24 mouse cellular contexts compared by ENCODE assay signal in genomic region chr5:105588683-105589082, GRCm38 (mm10).
DNase-seq lines count a peak whose midpoint lies in the region; ATAC-seq and TF ChIP-seq lines count a peak whose summit lies in the region.
"Had no signal": no experiment of that assay in that cellular context is flagged by ENCODE, and none has a peak within 500 bp of the region (broad histone marks: within the 10 kb centered on the region; RNA-seq: fewer than 3 reads in every experiment).

No protein-coding gene starts in this region.

- TF ChIP-seq EP300 in stomach, postnatal 0 days (optimal IDR thresholded peaks at IDR 0.05): no peak

- H3K4me2 ChIP-seq in heart, embryonic 11.5 days: no peak overlapping the region
- H3K4me2 ChIP-seq in intestine, embryonic 14.5 days (ENCODE audit: low read length): no peak overlapping the region
- no peak overlapping the region for H3K4me2 ChIP-seq in intestine, postnatal 0 days (replicated peaks; ENCODE audit: low read depth)
- H3K4me2 ChIP-seq in stomach, embryonic 14.5 days (replicated peaks; ENCODE audit: low read depth, low read length): no peak overlapping the region
- H3K4me2 ChIP-seq in stomach, postnatal 0 days (replicated peaks; ENCODE audit: low read depth): no peak overlapping the region
- no peak overlapping the region for H3K4me2 ChIP-seq in intestine, embryonic 16.5 days (ENCODE audit: low read depth, low read length)
- H3K4me2 ChIP-seq: embryonic facial prominence, embryonic 13.5 days; embryonic facial prominence, embryonic 15.5 days; forebrain, embryonic 12.5 days had no signal

- peaks cover 35% of the 10 kb centered on the region for H3K4me1 ChIP-seq in heart, embryonic 10.5 days
- peaks cover 19% of the 10 kb centered on the region for H3K4me1 ChIP-seq in heart, embryonic 11.5 days (ENCODE audit: control insufficient read depth, insufficient read depth, low read length)
- peaks cover 22% of the 10 kb centered on the region for H3K4me1 ChIP-seq in intestine, embryonic 14.5 days (replicated peaks; ENCODE audit: control insufficient read depth, insufficient read depth, low read length)
- H3K4me1 ChIP-seq in intestine, postnatal 0 days (replicated peaks; ENCODE audit: control insufficient read depth, insufficient read depth, low read length): no peaks in the 10 kb centered on the region
- peaks cover 9% of the 10 kb centered on the region for H3K4me1 ChIP-seq in stomach, embryonic 14.5 days (ENCODE audit: control insufficient read depth, insufficient read depth, low read length)
- no peaks in the 10 kb centered on the region for H3K4me1 ChIP-seq in stomach, postnatal 0 days (replicated peaks; ENCODE audit: control insufficient read depth, insufficient read depth)
- H3K4me1 ChIP-seq in intestine, embryonic 16.5 days (ENCODE audit: control insufficient read depth, insufficient read depth, low read length): peaks cover 17% of the 10 kb centered on the region
- H3K4me1 ChIP-seq: embryonic facial prominence, embryonic 15.5 days had no signal

- no peak overlapping the region for H3K4me3 ChIP-seq in heart, embryonic 10.5 days
- H3K4me3 ChIP-seq in heart, embryonic 11.5 days (ENCODE audit: low read depth, low read length): no peak overlapping the region
- H3K4me3 ChIP-seq in intestine, embryonic 14.5 days (ENCODE audit: low read depth, low read length): no peak overlapping the region
- no peak overlapping the region for H3K4me3 ChIP-seq in intestine, postnatal 0 days (ENCODE audit: low read depth, low read length)
- H3K4me3 ChIP-seq in stomach, embryonic 14.5 days (ENCODE audit: low read depth, low read length): no peak overlapping the region
- H3K4me3 ChIP-seq in stomach, postnatal 0 days (ENCODE audit: low read depth, low read length): no peak overlapping the region
- no peak overlapping the region for H3K4me3 ChIP-seq in intestine, embryonic 16.5 days (ENCODE audit: low read length)
- H3K4me3 ChIP-seq: embryonic facial prominence, embryonic 13.5 days; embryonic facial prominence, embryonic 15.5 days; erythroblast, embryonic 14.5 days; forebrain, embryonic 10.5 days; forebrain, embryonic 12.5 days had no signal

- no peak for DNase-seq in heart, embryonic 10.5 days (ENCODE audit: low spot score)
- DNase-seq in intestine, embryonic 14.5 days (ENCODE audit: low spot score): no peak
- DNase-seq in stomach, postnatal 0 days (ENCODE audit: low spot score): no peak
- DNase-seq in left cerebral cortex, adult 11 months (ENCODE audit: low spot score): no peak
- DNase-seq: adrenal gland, adult 2 months; adrenal gland, postnatal 10 days; adrenal gland, postnatal 25 days; cerebellum, adult 11 months; cerebellum, adult 18-20 months; cerebellum, adult 8-10 months; cerebellum, adult 9-11 months; cerebellum, postnatal 14 days; cerebellum, postnatal 36 days; embryo, embryonic 11 days had no signal

- 0 out of 2 replicates have a peak overlapping the region, but pooled peaks have one; percentile 42 for H3K27ac ChIP-seq in heart, embryonic 10.5 days
- H3K27ac ChIP-seq in heart, embryonic 11.5 days (ENCODE audit: low read depth, low read length): no peak overlapping the region
- peak overlapping the region; percentile 40; the same call in 1 of the 2 replicates for H3K27ac ChIP-seq in intestine, embryonic 14.5 days (ENCODE audit: low read depth)
- no peak overlapping the region for H3K27ac ChIP-seq in intestine, postnatal 0 days (ENCODE audit: low read depth, low read length)
- H3K27ac ChIP-seq in stomach, embryonic 14.5 days (ENCODE audit: low read length): no peak overlapping the region
- H3K27ac ChIP-seq in stomach, postnatal 0 days (replicated peaks): no peak overlapping the region
- no peak overlapping the region for H3K27ac ChIP-seq in intestine, embryonic 16.5 days (ENCODE audit: low read length)
- H3K27ac ChIP-seq: embryonic facial prominence, embryonic 13.5 days; embryonic facial prominence, embryonic 15.5 days; forebrain, embryonic 10.5 days; forebrain, embryonic 12.5 days had no signal

- H3K27me3 ChIP-seq in heart, embryonic 10.5 days (ENCODE audit: insufficient read depth, poor library complexity, severe bottlenecking): no peaks in the 10 kb centered on the region
- no peaks in the 10 kb centered on the region for H3K27me3 ChIP-seq in heart, embryonic 11.5 days (ENCODE audit: control insufficient read depth, insufficient read depth, low read length)
- no peaks in the 10 kb centered on the region for H3K27me3 ChIP-seq in intestine, embryonic 14.5 days (replicated peaks; ENCODE audit: control insufficient read depth, insufficient read depth, low read length)
- no peaks in the 10 kb centered on the region for H3K27me3 ChIP-seq in intestine, postnatal 0 days (replicated peaks; ENCODE audit: control insufficient read depth, insufficient read depth, low read length)
- no peaks in the 10 kb centered on the region for H3K27me3 ChIP-seq in stomach, embryonic 14.5 days (ENCODE audit: control insufficient read depth, insufficient read depth, low read length)
- no peaks in the 10 kb centered on the region for H3K27me3 ChIP-seq in stomach, postnatal 0 days (ENCODE audit: control insufficient read depth, insufficient read depth, low read length)
- no peaks in the 10 kb centered on the region for H3K27me3 ChIP-seq in intestine, embryonic 16.5 days (replicated peaks; ENCODE audit: control insufficient read depth, insufficient read depth, low read length)
- H3K27me3 ChIP-seq: embryonic facial prominence, embryonic 13.5 days; embryonic facial prominence, embryonic 15.5 days; forebrain, embryonic 12.5 days had no signal

- WGBS in heart, embryonic 10.5 days: 68% methylated on average over 4 of the region's 4 CpGs
- WGBS in heart, embryonic 11.5 days (ENCODE audit: insufficient replicate concordance): 67% methylated on average over 4 of the region's 4 CpGs
- WGBS in intestine, embryonic 14.5 days: 38% methylated on average over 4 of the region's 4 CpGs
- WGBS in intestine, postnatal 0 days: 66% methylated on average over 4 of the region's 4 CpGs
- 47% methylated on average over 4 of the region's 4 CpGs for WGBS in stomach, embryonic 14.5 days
- WGBS in stomach, postnatal 0 days: 70% methylated on average over 4 of the region's 4 CpGs
- 56% methylated on average over 4 of the region's 4 CpGs for WGBS in intestine, embryonic 16.5 days

- no peak overlapping the region for H3K9ac ChIP-seq in heart, embryonic 11.5 days (ENCODE audit: low read depth, low read length)
- H3K9ac ChIP-seq in intestine, embryonic 14.5 days (ENCODE audit: low read length): no peak overlapping the region
- no peak overlapping the region for H3K9ac ChIP-seq in intestine, postnatal 0 days (ENCODE audit: low read depth, low read length)
- no peak overlapping the region for H3K9ac ChIP-seq in stomach, embryonic 14.5 days (replicated peaks; ENCODE audit: low read depth, low read length)
- no peak overlapping the region for H3K9ac ChIP-seq in stomach, postnatal 0 days (ENCODE audit: low read length)
- no peak overlapping the region for H3K9ac ChIP-seq in intestine, embryonic 16.5 days (ENCODE audit: low read depth, low read length)
- H3K9ac ChIP-seq: embryonic facial prominence, embryonic 13.5 days; embryonic facial prominence, embryonic 15.5 days; forebrain, embryonic 12.5 days had no signal

- peaks cover 16% of the 10 kb centered on the region; the same call in 1 of the 2 replicates for H3K36me3 ChIP-seq in heart, embryonic 10.5 days
- peaks cover 3% of the 10 kb centered on the region; the same call in 1 of the 2 replicates for H3K36me3 ChIP-seq in heart, embryonic 11.5 days (ENCODE audit: control insufficient read depth, insufficient read depth, low read length)
- H3K36me3 ChIP-seq in intestine, embryonic 14.5 days (ENCODE audit: control insufficient read depth, insufficient read depth, low read length): no peaks in the 10 kb centered on the region
- no peaks in the 10 kb centered on the region for H3K36me3 ChIP-seq in intestine, postnatal 0 days (ENCODE audit: control insufficient read depth, insufficient read depth)
- no peaks in the 10 kb centered on the region for H3K36me3 ChIP-seq in stomach, embryonic 14.5 days (ENCODE audit: control insufficient read depth, insufficient read depth, low read length)
- H3K36me3 ChIP-seq in stomach, postnatal 0 days (ENCODE audit: control insufficient read depth, insufficient read depth, low read length): no peaks in the 10 kb centered on the region
- no peaks in the 10 kb centered on the region for H3K36me3 ChIP-seq in intestine, embryonic 16.5 days (ENCODE audit: control insufficient read depth, insufficient read depth, low read length)
- H3K36me3 ChIP-seq: embryonic facial prominence, embryonic 13.5 days; embryonic facial prominence, embryonic 15.5 days; forebrain, embryonic 12.5 days had no signal

- ATAC-seq in heart, embryonic 11.5 days (replicated peaks; ENCODE audit: insufficient number of reproducible peaks, low FRiP score, low TSS enrichment): no peak
- peak; percentile 89 for ATAC-seq in intestine, embryonic 14.5 days (replicated peaks; ENCODE audit: low FRiP score, low TSS enrichment, low read depth)
- no peak for ATAC-seq in intestine, postnatal 0 days
- peak; percentile 57; the same call in 1 of the 2 replicates for ATAC-seq in stomach, embryonic 14.5 days (ENCODE audit: insufficient number of reproducible peaks, insufficient read depth, low FRiP score, low read depth)
- ATAC-seq in stomach, postnatal 0 days (ENCODE audit: low FRiP score, low TSS enrichment): no peak
- peak; percentile 58 for ATAC-seq in intestine, embryonic 16.5 days
- ATAC-seq: forebrain, embryonic 14.5 days had no signal

- no peak for TF ChIP-seq CTCF in intestine, postnatal 0 days (IDR thresholded peaks at IDR 0.05; ENCODE audit: low read depth)
- no peak for TF ChIP-seq CTCF in stomach, postnatal 0 days (IDR thresholded peaks at IDR 0.05; ENCODE audit: low read depth)

- no peaks in the 10 kb centered on the region for H3K9me3 ChIP-seq in heart, embryonic 10.5 days
- H3K9me3 ChIP-seq in heart, embryonic 11.5 days (replicated peaks; ENCODE audit: control insufficient read depth, low read length): no peaks in the 10 kb centered on the region
- H3K9me3 ChIP-seq in intestine, embryonic 14.5 days (ENCODE audit: control insufficient read depth, low read length): no peaks in the 10 kb centered on the region
- H3K9me3 ChIP-seq in intestine, postnatal 0 days (ENCODE audit: control insufficient read depth): no peaks in the 10 kb centered on the region
- no peaks in the 10 kb centered on the region for H3K9me3 ChIP-seq in stomach, embryonic 14.5 days (ENCODE audit: control insufficient read depth, low read depth, low read length)
- no peaks in the 10 kb centered on the region for H3K9me3 ChIP-seq in stomach, postnatal 0 days (ENCODE audit: control insufficient read depth, low read length)
- no peaks in the 10 kb centered on the region for H3K9me3 ChIP-seq in intestine, embryonic 16.5 days (ENCODE audit: control insufficient read depth, low read length)
- H3K9me3 ChIP-seq: embryonic facial prominence, embryonic 13.5 days; embryonic facial prominence, embryonic 15.5 days; forebrain, embryonic 10.5 days; forebrain, embryonic 12.5 days had no signal

Comparison
In these comparisons a context has a peak if more than half of its experiments do, and no peak if none do; other contexts are left out.
1. H3K27ac ChIP-seq: peak in heart, embryonic 10.5 days (single experiment) and intestine, embryonic 14.5 days (single experiment); none in heart, embryonic 11.5 days (single experiment), intestine, postnatal 0 days (single experiment), stomach, embryonic 14.5 days (single experiment), stomach, postnatal 0 days (single experiment) and intestine, embryonic 16.5 days (single experiment).
2. ATAC-seq: peak in intestine, embryonic 14.5 days (single experiment), stomach, embryonic 14.5 days (single experiment) and intestine, embryonic 16.5 days (single experiment); none in heart, embryonic 11.5 days (single experiment), intestine, postnatal 0 days (single experiment) and stomach, postnatal 0 days (single experiment).